Mouse (Mus musculus): ENCODE measurements around the gene Hsd17b3.
"Not testable (repeated sequence)": the region's sequence is repeated elsewhere in the genome, so short reads cannot be mapped to it uniquely, and the experiment has no call there.

Gene Hsd17b3

DNA sequence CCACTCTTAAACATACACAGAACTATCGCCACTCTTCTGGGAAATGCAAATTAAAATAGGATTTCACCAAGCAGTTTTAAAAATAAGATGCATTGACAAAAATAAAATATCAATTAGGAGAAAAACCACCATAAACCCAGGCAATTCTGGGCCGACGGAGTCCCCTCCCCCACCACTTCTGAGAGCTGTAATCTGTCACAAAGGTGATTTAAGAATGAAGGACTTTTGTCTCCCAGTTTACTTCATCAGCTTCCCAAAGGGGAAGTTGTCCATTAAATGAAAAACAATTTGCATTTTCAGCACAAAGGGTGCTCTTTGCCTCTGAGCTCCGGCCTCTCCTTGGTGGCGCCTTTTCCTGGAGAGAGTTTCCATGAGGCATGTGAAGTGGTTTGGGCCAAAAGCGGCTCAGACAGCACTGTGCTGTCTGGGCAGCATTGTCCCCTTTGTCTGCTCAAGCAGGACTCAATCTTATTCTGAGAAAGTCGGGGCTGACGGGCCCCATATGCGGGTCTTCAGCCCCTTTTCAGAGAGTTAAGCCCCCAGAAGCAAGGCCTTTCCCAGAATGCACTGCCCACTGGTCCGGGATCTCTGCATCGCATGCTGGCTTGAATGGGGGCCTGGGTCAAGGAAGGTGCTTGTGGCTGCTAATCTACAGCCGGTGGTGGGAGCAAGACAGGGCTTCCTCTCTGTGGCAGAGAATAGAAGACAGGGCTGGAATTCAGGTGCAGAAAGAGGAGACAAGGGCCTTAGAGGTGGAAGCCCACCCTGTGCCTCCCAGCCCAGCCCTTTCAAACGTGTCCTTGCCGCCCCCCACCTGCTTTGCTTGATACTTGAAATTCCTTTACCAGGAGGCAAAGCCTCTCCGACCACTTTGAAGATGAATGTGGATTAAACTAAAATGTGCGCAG, 7.8 kb downstream of the Hsd17b3 start:
- DNase-seq (ENCODE audit: low spot score), result no peak

DNA sequence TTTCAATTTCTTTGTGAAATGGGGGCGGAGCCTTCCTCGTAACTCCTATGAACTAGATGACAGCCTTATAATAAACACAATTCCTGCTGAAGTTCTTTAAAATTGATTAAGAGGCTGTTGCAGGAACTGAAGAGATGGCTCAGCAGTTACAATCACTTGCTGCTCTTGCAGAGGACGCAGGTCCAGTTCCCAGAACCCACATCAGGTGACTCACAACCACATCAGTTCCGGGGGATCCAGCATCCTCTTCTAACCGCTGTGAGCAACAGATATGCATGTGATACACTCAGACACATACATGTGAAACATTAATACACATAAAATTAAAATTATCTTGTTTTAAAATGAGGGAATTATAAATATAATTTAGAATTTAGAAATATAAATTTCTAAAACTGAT, 11.4 kb downstream of the Hsd17b3 start:
- DNase-seq (ENCODE audit: low spot score), result no peak

GRCm38 (mm10) chr13:64076074-64076473, 13.0 kb downstream of the Hsd17b3 start:
- DNase-seq (ENCODE audit: low spot score), result no peak

DNA sequence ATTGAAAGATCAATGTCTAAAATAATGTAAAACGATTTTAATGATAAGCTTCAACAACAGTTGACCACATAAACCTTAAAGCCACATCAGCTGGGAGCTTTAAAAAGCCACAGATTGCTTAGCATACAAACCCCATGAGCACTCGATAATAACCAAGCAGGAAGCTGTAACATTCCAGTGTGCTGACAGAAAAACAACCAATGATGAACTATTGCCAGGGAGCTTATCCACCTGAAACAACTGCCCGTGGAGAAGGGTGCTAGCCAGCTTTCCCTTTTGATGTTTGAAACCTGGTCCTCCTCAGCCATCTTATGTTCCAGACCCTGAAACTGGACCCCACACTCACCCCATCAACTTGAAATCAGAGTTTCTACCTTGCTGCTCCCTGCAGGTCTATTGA, 22.4 kb downstream of the Hsd17b3 start:
- no peak for DNase-seq (ENCODE audit: low spot score)

- DNase-seq (ENCODE audit: low spot score), result no peak
Observed at GRCm38 (mm10) chr13:64064276-64064675, 24.8 kb downstream of the Hsd17b3 start.

DNA sequence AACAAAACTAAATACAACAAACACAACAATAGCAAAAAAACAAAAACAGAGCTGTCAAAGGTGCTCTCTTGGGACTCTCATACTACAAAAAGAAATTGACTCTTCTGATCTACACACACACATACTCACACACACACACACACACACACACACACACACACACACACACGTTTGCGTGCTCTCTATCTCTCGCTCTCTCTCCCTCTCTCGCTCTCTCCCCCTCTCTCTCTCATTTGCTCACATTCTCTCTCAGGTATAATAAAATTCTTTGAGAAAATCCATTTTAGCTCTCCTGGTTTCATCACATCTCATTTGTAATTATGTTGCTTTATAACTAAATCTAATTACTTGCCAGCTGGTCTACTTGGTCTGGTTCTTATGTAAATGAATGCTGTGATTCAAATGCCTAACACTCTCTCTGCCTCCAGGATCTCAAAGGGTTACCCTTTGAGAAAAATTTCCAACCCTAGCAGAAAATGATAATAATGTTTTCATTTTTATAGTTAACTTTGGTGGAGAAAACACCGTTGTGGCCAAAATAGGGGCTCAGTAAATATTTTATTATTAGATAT, 28.0 kb downstream of the Hsd17b3 start:
- DNase-seq (ENCODE audit: low spot score), result no peak

DNA sequence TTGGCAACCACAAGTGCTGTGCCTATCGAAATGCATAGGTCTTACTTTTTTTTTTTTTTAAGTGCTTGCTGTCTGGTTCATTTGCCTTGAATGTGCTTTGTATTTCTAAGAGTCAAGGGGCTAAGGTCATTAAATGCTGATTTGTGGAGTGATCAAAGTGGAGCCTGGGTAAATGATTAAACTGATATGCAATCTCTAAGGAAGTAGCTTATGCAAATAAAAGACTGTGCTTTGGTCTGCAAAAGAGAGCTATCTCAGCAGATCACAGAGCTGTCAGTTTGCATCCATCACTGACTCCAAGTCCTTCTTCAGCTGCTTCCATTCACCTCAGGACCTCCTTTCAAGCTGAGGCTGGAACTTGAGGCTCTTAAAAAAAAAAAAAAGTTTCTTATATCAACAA, 35.1 kb downstream of the Hsd17b3 start:
- no peak for DNase-seq (ENCODE audit: low spot score)

DNA sequence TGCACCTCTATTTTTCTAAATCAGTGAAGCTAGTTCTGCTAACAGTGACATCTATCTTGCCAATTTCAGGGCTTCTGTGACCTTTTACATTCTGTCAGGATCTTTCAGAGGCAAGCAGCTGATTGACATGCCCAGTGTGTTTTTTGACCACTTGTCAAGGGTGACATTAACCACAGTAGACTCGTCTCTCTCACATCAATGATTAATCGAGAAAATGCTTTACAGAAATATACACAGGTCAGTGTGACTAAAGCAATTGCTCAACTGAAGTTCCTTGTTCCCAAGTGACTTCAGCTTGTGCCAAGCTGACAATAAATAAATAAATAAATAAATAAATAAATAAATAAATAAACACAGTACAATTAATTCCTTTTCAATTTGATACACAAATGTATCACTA, 36.7 kb downstream of the Hsd17b3 start:
- not testable (repeated sequence) for DNase-seq (ENCODE audit: low spot score)

- peak; percentile 11 for DNase-seq (ENCODE audit: low spot score)
Observed at GRCm38 (mm10) chr13:64050895-64051294, 38.1 kb downstream of the Hsd17b3 start.

DNA sequence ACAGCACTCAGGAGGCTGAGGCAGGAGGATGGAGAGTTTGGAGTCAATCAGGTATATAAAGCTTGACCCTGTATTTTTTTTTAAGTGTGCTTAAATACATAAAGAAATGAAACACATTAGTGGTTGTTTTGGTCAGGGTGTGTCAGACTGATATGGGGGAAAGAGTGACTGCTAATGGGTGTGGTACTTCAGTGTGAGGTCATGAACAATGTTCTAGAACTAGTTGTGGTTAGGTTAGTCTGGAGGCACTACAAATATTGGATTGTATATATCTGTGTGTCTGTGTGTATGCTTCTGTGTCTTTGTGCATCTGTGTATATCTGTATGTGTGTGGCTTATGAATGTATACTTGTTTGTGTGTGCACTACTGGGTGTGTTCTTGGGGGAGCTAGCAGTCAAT, 39.5 kb downstream of the Hsd17b3 start:
- no peak for DNase-seq (ENCODE audit: low spot score)

DNA sequence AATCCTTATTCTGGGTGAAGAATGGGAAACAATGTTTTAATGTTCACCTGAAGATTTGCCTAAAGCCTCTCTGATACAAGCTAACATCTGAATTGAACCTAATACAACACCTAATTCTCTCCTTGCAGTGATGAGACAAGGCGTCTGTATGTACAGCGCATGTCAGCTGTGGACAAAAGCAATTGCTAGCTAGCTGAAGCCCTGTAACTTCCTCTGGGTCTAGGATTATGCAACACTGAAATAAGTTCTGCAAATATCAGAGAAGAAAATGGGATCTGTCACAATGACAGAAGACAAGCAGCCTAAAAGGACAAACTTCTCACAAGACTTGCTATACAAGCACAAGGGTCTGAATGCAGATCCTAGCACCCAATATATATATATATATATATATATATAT, 40.6 kb downstream of the Hsd17b3 start:
- no peak for DNase-seq (ENCODE audit: low spot score)

DNA sequence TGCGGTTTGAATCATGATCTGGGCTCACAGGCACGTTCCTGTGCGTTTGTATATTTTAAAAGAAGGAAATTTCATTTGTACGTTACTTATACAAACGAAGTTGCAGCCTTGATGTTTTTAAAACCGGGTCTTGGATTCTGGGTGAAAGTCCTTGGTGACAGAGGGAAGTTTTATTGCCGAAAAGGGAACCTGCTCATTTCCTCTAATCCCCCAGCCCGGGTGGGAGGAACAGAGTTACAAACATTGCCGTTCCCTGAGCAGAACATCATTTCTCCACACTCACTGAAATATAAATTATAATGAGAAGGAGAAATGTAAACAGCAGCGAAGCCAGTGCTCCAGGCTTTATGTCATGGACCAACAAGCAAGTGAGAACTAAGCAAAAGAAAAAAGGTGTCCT, 49.1 kb downstream of the Hsd17b3 start:
- no peak for DNase-seq (ENCODE audit: low spot score)

- no peak for DNase-seq (ENCODE audit: low spot score)
Observed at GRCm38 (mm10) chr13:64038114-64038513, 50.9 kb downstream of the Hsd17b3 start.

GRCm38 (mm10) chr13:64036079-64037011, 52.7 kb downstream of the Hsd17b3 start:
- DNase-seq (ENCODE audit: low spot score), result peak; percentile 77

DNA sequence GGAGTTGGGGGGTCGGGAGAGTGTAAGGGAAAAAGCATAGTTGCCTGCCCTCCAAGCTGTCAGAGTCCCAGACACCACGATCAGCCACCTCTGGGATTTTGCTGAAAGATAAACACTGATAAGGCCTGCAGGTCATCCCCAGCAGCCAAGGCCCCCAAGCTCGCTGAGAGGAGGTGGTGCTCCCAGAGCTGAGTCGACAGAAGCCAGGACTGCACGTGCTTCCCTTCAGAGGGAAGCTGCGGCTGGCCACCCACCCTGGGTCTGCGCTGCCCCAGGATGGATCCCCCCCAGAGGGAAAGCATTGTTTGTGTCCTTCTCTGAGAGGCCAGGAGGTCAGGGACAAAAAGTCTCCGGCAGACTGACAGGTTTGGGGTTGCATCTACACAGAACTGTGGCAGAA, 54.0 kb downstream of the Hsd17b3 start:
- DNase-seq (ENCODE audit: low spot score), result no peak

DNA sequence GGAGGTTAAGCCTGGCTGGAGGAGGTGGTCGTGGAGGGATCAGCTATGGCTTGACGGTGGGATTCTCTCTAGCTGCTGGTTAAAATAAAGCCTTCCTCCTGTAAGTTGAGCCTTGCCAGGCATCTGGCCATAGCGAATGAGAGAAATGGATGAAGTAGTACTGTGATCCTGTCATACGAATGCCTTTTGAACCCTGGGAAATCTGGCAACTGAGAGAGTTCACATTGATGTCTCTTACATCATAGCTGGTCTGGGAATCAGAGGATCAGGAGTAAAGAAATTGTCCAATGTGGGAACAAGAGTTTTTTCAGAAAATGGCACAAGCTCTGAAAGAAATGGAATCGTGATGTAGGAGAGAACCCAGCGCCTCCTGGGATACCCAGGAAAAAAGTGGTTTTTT, 55.1 kb downstream of the Hsd17b3 start:
- no peak for DNase-seq (ENCODE audit: low spot score)

GRCm38 (mm10) chr13:64033181-64033580, 55.8 kb downstream of the Hsd17b3 start:
- no peak for DNase-seq (ENCODE audit: low spot score)

GRCm38 (mm10) chr13:64031254-64031653, 57.8 kb downstream of the Hsd17b3 start:
- DNase-seq (ENCODE audit: low spot score), result no peak

- DNase-seq (ENCODE audit: low spot score), result peak; percentile 26
Observed at GRCm38 (mm10) chr13:64030792-64031191, 58.2 kb downstream of the Hsd17b3 start.

GRCm38 (mm10) chr13:64024803-64025202, 64.2 kb downstream of the Hsd17b3 start:
- no peak for DNase-seq (ENCODE audit: low spot score)

DNA sequence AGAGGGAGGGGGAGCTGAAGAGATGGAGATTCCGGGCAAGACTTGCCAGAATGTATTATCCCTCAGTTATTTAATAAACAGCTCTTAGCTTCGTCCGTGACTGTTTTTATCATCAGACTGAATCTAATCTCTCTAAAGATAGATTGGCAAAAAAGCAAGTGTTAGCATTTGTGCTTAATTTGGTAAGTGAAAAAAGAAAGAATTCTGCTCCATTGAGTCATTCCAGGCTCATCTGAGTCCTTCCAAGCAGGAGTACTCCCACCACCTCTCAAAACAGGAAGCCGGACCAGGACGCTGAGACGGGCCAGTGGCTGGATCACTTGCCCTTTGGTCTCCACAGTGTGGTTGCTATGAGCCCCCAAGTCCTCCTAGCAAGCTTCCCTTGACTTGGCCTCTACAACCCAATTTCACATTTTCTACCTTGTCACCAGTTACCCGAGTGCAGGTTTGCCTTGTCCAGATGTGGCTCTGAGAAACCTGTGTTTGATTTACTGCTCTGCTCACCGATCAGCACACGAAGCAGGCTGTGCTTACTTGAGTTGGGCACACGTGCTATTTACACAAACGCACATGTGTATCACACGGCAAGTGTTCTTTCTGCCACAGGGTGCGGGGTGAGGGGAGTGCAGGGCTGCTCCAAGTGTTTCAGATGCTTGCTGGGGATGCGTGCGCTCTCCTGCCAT, 66.1 kb downstream of the Hsd17b3 start:
- DNase-seq (ENCODE audit: low spot score), result no peak

GRCm38 (mm10) chr13:64020902-64021311, 68.1 kb downstream of the Hsd17b3 start:
- DNase-seq (ENCODE audit: low spot score), result peak; percentile 29
